ENCODE assay signal across 17 mouse cellular contexts in the genomic region with DNA sequence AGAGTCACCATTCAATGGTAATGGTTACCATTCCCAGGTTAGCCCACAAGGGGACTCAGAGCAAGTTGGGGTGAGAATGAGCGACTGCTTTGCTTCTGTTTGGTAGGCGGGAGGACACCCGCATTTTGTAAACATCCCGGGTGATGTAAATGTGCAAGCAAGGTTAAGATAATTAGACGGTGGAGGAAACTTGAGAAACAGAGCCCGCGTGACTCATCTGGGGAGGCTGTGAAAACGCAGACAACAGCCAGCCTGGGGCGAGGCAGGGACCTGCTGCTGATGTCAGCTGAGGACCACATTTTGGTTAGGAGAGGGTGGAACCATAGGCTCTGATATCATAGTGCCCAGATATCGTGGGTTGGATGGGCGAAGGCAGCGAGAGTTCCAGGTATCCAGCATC.
"Had no signal": no experiment of that assay in that cellular context is flagged by ENCODE, and none has a peak within 500 bp of the region (broad histone marks: within the 10 kb centered on the region; RNA-seq: fewer than 3 reads in every experiment).

No protein-coding gene starts in this region.

- H3K27ac ChIP-seq: left cerebral cortex, adult 2 months; liver, embryonic 13.5 days; neural tube, embryonic 13.5 days had no signal

- H3K4me1 ChIP-seq: liver, embryonic 13.5 days had no signal

- H3K27me3 ChIP-seq: neural tube, embryonic 13.5 days had no signal

- H3K9ac ChIP-seq: liver, embryonic 13.5 days; neural tube, embryonic 13.5 days had no signal

- H3K9me3 ChIP-seq: liver, embryonic 13.5 days; neural tube, embryonic 13.5 days had no signal

- DNase-seq: kidney, adult 18-20 months; kidney, adult 9 months; kidney, postnatal 14 days; kidney, postnatal 4 days; layer of hippocampus, adult 9-11 months; layer of hippocampus, postnatal 36 days; liver, embryonic 13.5 days; lung, adult 2 months; lung, postnatal 14 days; lung, postnatal 4 days; midbrain, embryonic 14.5 days; retina, postnatal 1 day; right cerebral cortex, postnatal 25 days; thymus, postnatal 25 days had no signal

- H3K4me2 ChIP-seq: liver, embryonic 13.5 days; midbrain, embryonic 11.5 days; neural tube, embryonic 13.5 days had no signal

- H3K4me3 ChIP-seq: left cerebral cortex, adult 2 months; liver, embryonic 13.5 days; neural tube, embryonic 13.5 days had no signal

- H3K36me3 ChIP-seq: liver, embryonic 13.5 days; neural tube, embryonic 13.5 days had no signal
